Mouse (Mus musculus): ENCODE data around the gene Ano1.

Gene Ano1

DNA sequence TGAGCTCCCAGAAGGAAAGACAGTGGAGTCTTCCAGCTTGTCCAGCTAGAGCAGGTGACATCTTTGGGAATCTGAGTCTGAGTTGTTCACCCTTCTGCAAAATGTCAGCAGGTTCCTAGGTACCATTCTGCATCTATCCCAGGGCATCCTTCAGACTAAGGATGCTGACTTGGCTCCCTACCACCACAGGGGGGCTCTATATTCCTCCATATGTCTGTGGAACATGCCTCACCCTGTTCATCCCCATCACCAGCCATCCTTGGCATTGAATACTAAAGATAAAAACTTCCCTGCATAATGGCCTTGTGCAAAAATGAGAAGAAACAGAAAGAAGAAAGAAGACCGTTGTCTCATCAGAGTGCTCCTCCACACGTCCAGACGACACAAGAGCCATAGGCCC lies 162.3 kb downstream of the Ano1 start:
- no peak for DNase-seq (ENCODE audit: extremely low spot score, low read depth, low spot score)

DNA sequence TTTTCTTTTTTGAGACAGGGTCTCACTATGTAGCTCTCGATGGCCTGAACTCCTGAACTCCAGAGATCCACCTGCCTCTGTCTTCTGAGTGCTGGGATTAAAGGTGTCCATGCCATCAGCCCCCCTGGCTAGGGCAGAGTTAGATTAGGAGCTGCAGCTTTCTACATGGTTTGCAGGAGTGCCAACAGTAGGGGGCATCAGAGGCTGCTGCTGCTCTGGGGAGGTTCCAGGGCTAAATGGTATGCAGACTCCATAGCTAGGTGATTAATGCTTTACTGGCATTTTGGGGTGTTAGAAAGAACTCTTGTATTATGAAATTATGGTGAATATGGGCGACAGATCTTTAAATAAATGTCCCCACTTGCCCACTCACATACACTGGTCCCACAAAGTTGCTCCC lies 164.5 kb downstream of the Ano1 start:
- no peak for DNase-seq (ENCODE audit: extremely low spot score, low read depth, low spot score)

DNA sequence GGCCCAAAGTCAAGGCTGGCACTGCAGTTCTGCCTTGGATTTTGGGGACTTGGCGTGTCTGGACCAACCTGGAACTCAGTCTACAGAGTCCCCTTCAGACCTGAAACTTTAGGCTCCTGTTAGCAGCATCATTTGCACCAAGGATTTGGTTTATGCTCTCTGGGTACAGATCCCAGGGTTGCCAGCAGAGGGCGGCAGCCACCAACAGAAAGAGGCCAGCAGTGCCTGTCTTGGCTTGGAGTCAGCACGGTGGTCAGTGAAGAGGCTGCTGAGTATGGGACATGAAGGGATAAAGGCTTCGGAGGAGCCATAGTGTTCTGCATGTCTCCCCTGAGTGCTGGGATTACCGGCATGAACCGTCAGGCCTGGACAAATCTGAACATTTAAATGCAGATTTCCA lies 166.1 kb downstream of the Ano1 start:
- peak; percentile 41 for DNase-seq (ENCODE audit: extremely low spot score, low read depth, low spot score)

DNA sequence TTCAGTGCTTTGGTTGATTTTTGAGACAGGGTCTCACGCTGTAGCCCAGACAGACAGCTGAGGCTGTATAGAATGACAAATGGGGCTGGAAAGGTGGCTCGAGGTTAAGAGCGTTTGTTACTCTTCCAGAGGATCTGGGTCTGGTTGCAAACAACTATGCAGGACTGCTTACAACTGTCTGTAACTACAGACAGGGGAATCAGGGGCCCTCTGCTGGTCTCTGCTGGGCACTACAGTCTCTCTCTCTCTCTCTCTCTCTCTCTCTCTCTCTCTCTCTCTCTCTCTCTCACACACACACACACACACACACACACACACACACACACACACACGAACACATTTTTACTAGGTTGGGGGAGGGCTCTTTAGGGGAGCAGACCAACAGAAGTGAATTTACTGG lies 168.2 kb downstream of the Ano1 start:
- DNase-seq (ENCODE audit: extremely low spot score, low read depth, low spot score), result peak; percentile 30

DNA sequence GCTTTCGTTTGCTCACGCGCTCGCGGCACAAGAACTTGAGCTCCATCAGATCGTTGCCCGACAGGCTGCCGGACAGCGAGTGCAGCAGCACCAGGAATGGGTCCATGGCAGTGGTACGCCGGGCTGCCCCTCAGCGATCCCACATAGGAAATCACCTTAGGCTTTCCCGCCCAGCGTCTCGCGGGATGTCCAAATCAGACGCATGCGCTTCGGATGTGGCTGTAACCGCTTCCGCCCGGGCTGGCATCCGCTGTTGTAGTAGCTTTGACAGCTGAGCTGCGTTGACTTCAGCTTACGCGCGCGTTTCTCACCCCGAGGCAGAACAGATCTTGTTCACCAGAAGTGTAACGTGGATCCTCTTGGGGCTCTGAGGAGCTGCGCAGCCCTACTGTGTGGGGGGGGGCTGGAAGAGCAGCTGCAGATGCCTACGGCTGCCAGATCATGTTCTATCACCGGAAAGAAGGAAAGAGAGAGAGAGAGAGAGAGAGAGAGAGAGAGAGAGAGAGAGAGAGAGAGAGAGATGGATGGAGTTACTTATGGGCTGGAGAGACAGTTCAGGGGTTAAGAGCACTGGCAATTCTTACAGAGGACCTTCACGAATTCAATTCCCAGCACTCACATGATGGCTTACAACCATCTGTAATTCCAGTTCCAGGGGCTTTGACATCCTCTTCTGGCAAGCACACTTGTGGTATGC lies 169.3 kb downstream of the Ano1 start, which contains the start of gene Fadd:
TSS of gene Fadd (minus strand) at position 180 of the 697 bp plus-strand sequence.
- DNase-seq (ENCODE audit: extremely low spot score, low read depth, low spot score), result peak; percentile 90

DNA sequence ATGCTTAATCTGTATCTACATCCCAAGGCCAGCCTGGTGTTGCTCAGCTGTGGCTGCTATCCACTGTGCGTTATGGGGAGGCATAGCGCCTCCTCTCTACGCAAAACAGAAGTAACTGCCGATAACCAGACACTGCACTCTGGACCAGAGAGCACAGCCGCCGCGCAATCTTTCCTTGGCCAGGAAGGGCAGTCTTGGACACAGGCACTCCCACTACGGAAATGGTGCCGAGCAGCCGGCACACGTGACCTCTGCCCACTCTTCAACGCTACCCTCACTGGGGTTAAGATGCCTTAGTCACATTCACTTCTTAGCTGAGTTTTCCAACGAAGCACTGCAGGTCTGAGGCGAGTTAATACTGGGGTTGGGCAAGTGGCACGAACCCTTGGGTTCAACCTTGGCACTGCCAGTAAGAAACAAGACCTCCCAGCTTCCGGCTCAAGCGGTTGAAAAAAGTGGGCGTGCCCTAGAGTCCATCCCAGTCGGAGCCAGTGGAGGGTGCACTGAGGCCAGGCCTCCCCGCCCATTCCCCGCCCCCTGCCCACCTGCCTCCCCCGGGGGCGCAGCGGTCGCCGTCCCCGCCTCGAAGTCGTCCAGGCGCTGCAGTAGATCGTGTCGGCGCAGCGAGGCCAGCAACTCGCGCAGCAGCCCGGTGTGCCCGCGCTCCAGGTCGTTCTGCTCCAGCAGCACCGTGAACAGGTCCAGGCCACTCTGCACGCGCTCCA lies 170.1 kb downstream of the Ano1 start:
- peak; percentile 53 for DNase-seq (ENCODE audit: extremely low spot score, low read depth, low spot score)

DNA sequence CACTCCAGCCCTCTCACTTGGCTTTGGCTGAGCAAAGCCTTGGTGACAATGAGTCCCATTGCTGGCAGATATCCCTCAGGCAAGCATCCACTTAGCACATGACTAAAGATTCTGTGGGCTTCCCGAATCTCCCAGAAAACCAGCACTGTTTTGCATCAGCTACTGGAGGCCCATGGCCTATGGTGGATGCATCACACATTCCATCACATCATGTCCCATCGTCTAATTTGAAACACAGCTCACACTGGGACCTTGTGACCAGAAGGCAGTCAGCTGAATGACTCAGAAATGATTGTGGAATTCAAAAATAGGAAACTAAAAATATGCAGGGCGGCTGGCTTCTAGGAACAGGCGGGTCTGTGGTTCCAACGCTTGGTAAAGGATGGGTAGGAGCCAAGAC lies 173.9 kb downstream of the Ano1 start:
- DNase-seq (ENCODE audit: extremely low spot score, low read depth, low spot score), result no peak

DNA sequence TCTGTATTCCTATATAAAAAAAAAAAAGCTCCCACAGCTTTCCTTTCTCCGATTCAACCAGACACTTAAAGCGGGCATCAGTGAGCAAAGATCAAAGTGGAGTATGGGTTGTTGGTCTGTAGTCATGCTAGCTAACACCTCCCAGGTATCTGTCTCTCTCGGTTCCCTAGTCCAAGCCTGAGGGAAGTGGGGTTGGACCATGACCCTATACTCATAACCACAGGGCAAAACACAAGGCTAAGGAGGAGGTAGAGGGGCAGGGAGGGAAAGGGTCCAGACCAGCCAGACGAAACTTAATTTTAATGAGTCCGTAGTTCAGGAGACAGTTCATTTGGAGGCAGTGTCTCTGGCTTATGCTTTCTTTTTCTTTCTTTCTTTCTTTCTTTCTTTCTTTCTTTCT lies 179.5 kb downstream of the Ano1 start:
- DNase-seq (ENCODE audit: extremely low spot score, low read depth, low spot score), result no peak

DNA sequence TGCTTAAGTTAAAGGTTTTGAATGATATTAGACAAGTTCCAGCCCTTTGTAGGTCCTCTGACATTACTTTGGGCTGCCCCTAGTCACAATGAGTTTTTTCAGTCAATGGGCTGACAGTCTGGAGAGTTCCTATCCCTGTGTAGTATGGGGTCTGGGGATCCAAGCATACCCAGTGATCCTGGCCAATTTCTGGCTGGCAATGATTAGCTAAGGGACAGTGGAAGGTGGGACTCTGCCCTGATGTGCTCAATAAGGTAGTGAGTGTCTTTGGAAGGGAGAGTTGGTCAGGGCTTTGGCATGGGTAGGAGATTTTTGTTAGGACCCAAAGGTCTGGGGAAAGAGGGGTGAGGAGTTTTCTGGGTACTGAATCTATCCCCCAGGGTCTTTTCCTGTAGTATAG lies 180.2 kb downstream of the Ano1 start:
- DNase-seq (ENCODE audit: extremely low spot score, low read depth, low spot score), result no peak

DNA sequence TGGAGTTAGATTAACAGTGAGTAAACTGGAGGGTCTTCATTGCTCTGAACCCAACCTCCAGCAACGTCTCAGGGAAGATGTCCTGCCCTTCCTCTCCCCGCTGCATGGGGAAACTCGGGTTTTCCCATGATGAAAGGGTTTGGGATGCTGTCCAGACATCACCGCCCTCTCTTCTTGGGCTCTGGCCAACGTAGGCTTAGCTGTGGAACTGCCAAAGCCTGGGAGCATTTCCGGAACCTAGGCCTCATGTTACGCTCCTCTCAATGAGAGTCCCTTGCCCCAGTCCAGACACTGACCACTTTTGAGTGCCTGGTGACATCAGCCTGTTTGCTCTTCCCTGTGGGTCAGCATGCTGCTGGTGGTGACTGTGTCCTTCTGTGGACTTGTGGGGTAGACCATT lies 182.3 kb downstream of the Ano1 start:
- DNase-seq (ENCODE audit: extremely low spot score, low read depth, low spot score), result no peak

DNA sequence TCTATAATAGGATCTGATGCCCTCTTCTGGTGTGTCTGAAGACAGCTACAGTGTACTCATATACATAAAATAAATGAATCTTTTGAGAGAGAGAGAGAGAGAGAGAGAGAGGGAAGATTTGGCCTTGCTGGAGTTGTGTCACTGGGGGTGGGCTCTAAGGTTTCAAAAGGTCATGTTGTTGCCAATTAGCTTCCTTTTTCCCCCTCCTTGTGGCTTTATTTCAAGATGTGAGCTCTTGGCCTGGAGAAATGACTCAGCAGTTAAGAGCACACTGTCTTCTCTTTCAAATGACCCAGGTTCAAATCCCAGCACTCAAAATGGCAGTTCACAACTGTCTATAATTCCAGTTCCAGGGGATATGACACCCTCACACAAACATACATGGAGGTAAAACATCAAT lies 183.7 kb downstream of the Ano1 start:
- no peak for DNase-seq (ENCODE audit: extremely low spot score, low read depth, low spot score)

DNA sequence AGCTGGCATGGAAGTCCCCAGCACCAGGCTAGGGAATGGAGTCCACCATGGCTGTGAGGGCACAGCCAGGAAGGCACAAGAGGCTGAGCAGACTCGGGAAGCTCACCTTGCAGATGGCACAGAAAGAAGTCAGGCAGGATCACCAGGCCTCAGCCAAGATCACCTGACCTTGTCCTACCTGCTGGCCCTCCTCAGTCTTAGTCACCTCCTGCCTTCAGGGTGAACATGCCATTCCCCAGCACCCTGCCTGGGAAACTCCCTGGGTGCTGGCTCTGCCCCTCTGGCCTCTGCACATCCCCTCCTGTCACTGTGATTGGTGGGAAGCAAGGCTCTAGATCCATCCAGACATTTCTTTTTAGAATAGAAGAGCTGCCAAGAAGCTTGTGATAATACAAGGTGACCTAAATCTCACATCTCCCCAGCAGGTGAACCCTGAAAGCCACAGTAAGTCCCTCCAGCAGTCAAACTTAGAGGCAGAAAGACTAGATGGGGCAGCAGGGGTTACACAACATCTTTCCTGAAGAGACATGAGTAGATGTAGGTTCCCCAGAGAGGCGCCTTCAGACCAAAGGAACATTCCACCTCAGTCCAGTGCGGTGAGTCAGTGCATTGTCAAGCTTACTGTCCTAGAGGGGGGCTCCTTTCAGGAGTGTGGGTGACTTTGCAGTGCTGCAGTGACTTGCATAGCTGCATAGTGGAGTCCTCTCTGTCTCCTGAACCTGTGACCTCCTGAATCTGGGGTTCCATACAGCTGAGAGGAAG lies 184.7 kb downstream of the Ano1 start:
- no peak for DNase-seq (ENCODE audit: extremely low spot score, low read depth, low spot score)

DNA sequence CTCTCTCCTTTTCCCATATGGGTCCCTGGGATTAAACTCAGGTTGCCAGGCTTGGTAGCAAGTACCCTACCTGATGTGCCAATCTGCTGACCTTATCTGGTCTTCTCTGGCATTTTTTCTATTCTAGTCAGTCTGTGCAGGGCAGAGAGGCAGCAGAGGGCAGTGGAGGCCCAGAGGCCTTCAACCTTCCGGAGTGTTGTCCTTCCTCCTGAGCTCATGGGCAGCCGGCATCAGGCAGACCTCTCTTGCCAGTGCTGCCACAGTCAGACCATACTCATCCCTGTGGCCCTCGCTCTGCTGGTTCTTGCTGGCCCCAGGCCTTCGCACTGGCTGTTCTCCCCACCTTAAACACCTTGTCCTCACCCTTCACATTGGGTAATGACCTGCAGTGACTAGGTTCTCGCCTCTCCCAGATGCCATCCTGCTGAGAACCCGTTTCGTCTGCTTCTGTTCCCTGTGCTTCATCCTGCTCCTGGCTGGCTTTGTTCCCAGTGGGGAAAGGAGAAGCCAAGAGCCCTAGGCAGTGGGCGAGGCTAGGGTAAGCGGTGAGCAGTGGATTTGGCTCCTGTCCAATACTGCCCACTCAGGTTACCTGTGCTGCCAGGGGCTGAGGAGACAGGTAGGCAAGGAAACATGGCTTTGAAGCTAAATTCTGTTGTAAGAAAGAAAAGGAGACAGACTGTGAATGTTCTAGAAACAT lies 188.2 kb downstream of the Ano1 start:
- DNase-seq (ENCODE audit: extremely low spot score, low read depth, low spot score), result no peak

DNA sequence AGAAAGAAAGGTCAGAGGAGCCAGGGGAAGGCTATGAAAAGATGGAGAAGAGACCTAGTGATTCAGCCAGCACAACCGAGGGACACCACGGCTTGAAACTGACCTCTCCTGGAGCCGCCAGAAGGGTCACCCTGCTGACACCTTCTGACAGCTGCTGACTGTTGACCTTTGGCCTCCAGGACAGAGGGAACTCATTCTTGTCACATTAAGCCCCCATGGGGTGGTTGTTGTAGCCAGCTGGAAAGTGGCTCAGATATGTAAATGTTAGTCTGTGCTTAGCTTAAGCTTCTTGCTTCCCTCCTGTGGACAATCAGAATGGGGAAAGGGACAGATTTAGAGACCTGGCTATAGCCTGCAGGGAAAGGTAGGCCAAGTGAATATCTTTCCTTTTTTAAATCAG lies 189.8 kb downstream of the Ano1 start:
- no peak for DNase-seq (ENCODE audit: extremely low spot score, low read depth, low spot score)

DNA sequence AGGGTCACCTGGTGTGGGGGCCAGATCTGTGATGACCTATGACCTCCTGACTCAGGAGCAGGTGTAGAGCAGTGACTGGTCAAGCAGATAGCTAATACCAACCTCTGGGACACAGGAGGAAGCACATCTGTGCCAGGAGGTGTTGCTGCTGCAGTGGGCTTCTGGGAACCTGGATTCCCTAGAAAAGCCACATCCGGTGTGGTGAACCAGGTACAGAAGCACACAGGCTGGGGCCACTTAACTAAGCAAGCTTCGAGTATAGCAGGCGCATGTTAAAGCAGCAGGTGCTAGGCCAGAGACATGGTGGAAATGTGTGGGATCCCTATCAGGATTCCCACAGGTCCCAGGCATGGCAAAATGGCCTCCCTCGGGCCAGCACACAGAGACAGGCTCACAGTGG lies 191.2 kb downstream of the Ano1 start:
- DNase-seq (ENCODE audit: extremely low spot score, low read depth, low spot score), result no peak

DNA sequence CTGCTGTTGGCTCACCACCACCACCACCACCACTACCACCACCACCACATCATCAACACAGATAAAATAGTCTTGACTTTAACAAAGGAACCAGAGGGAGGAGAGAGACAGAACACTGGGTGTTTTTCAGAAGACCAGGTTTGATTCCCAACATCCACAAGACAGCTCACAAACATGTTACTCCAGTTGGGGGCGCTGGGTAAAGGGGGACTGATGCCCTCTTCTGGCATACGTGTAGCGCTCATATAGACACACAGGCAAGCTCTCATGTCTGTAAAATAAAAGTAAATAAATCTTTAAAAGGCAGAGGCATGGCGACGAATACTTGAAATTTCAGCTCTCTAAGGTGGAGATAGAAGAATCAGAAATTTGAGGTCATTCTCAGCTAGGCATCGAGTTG lies 193.2 kb downstream of the Ano1 start:
- DNase-seq (ENCODE audit: extremely low spot score, low read depth, low spot score), result no peak

DNA sequence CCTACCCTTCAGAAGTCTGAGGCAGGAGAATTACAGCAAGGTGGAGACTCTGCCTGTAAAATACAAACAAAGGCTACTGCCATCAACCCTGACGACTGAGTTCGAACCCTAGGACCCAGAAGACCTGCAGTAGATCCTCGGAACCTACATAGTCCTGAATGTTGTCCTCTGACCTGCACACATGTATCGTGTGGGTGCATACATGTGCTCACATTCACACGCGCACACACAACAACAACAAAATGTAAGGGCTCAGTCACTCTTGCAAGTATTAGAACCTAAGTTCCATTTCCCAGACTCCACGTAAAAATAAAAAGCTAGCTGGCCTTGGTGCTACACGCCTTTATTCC lies 197.7 kb downstream of the Ano1 start:
- no peak for DNase-seq (ENCODE audit: extremely low spot score, low read depth, low spot score)

DNA sequence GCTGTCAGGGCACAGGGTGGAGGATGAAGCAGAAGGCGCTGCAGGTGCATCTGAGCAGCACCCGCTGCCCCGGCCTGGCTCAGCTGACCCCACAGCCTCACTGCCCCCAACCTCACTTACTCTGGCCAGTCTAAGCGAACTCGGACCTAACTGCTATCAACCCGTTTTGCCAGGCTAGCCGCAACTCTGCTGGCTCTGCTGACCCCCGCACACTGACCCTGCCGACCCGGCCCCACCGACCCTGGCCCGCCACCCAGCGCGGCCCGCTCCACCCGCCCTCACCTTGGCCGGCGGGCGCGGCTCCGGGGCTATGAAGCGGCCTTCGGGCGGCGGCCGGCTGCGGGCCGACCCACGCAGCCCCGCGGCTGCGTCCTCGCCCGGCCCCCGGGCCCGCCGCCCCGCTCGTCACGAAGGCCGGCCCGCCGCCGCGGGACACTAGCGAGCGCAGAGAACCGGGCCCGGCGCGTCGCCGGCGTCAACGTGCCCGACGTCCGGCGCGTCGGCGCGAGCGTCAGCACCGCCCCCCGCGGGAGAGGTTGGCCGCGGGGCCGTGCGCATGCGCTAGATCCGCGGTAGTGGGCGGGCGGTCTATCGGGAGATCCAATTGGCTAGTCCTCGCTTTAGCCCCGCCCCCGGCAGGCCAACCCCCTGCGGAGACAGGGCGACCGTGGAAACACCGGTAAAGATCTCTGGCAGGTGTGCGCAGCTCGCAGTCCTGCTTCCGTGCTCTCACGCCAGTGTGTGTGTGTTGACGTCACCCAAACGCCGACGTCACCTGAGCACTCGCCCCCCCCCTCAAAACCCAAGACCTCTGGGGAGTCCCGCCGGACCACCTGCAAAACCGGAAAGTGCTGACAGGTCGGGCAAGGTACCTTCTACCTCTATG lies 198.3 kb downstream of the Ano1 start, which contains the start of gene Ppfia1:
TSS of gene Ppfia1 (minus strand) at position 493 of the 886 bp plus-strand sequence.
- peak; percentile 66 for DNase-seq (ENCODE audit: extremely low spot score, low read depth, low spot score)

DNA sequence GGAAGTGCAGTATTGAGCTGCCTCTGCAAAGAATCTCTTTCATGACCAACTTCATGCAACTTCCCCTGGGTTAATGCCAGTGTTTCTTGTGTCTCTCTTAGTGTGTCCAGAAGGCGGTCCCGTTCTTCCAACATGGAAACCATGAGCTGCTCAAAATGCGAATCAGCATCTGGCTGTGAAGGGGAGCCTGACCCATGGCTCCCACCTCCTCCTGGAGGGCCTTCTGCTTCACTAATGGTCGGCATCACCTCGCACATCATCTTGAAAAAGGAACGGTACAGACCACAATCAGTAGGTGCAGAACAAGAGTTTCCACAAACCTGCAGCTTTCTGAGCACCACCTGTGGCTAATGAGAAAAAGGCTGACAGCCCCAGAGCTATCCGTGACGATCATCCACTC lies 199.5 kb downstream of the Ano1 start:
- DNase-seq (ENCODE audit: extremely low spot score, low read depth, low spot score), result no peak

DNA sequence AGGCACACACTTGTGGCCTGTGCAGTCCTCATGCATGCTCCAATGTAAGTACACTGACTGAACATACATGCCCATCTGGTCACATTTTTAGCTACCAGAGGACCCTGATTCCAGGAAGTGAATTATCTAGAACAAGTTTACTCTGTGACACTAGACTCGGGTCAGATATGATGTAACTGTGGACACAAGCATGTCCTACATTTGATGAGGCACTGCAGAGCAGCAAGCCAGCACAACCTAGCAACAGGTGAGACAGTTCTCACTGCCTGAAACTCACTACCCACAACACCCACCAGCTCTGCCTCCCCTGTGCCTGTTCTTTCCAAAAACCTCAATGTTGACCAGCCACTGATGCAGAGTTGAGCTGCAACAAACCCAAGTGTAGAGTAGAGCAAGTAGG lies 201.0 kb downstream of the Ano1 start:
- DNase-seq (ENCODE audit: extremely low spot score, low read depth, low spot score), result no peak
